ENCODE assay signal across 8 mouse cellular contexts in genomic region chr16:4642190-4642589, GRCm38 (mm10). TPM values are rescaled to one million over a fixed set of nuclear protein-coding genes. Genes with fewer than 3 reads are reported as not detected.
DNase-seq lines count a peak whose midpoint lies in the region; ATAC-seq lines count a peak whose summit lies in the region.

No protein-coding gene starts in this region.

- H3K9me3 ChIP-seq in midbrain, embryonic 12.5 days = no peaks in the 10 kb centered on the region
- H3K9me3 ChIP-seq in midbrain, embryonic 16.5 days (replicated peaks; ENCODE audit: control insufficient read depth, low read length, poor library complexity, severe bottlenecking) = no peaks in the 10 kb centered on the region
- H3K9me3 ChIP-seq in intestine, embryonic 16.5 days (ENCODE audit: control insufficient read depth, low read length) = no peaks in the 10 kb centered on the region
- no peaks in the 10 kb centered on the region for H3K9me3 ChIP-seq in neural tube, embryonic 14.5 days (ENCODE audit: control insufficient read depth, low read length)

- H3K36me3 ChIP-seq in midbrain, embryonic 12.5 days = no peaks in the 10 kb centered on the region
- H3K36me3 ChIP-seq in midbrain, embryonic 16.5 days (ENCODE audit: control insufficient read depth, insufficient read depth, low read length) = no peaks in the 10 kb centered on the region
- no peaks in the 10 kb centered on the region for H3K36me3 ChIP-seq in intestine, embryonic 16.5 days (ENCODE audit: control insufficient read depth, insufficient read depth, low read length)
- H3K36me3 ChIP-seq in neural tube, embryonic 14.5 days (ENCODE audit: control insufficient read depth, insufficient read depth, low read length) = no peaks in the 10 kb centered on the region

- no peak overlapping the region for H3K9ac ChIP-seq in midbrain, embryonic 12.5 days (replicated peaks)
- H3K9ac ChIP-seq in midbrain, embryonic 16.5 days (ENCODE audit: low read depth, low read length) = no peak overlapping the region
- peak overlapping the region; percentile 51 for H3K9ac ChIP-seq in intestine, embryonic 16.5 days (ENCODE audit: low read depth, low read length)
- H3K9ac ChIP-seq in neural tube, embryonic 14.5 days (replicated peaks; ENCODE audit: low read depth, low read length) = no peak overlapping the region

- H3K27ac ChIP-seq in midbrain, embryonic 12.5 days (replicated peaks) = peak overlapping the region; percentile 7; the same call in 1 of the 2 replicates
- H3K27ac ChIP-seq in midbrain, embryonic 16.5 days (ENCODE audit: low read length) = no peak overlapping the region
- H3K27ac ChIP-seq in intestine, embryonic 16.5 days (ENCODE audit: low read length) = peak overlapping the region; percentile 92
- no peak overlapping the region for H3K27ac ChIP-seq in neural tube, embryonic 14.5 days (ENCODE audit: low read depth, low read length)

- peak; percentile 63 to 64 for DNase-seq in frontal cortex, postnatal 36 days (ENCODE audit: low spot score in 2 of 2)
- peak; percentile 59 for DNase-seq in liver
- no peak for DNase-seq in layer of hippocampus, postnatal 25 days (ENCODE audit: extremely low spot score in 1 of 2, low spot score in 1 of 2)
- DNase-seq in adrenal gland, postnatal 4 days (ENCODE audit: low spot score in 2 of 2) = no peak

- H3K4me3 ChIP-seq in midbrain, embryonic 12.5 days = no peak overlapping the region
- no peak overlapping the region for H3K4me3 ChIP-seq in midbrain, embryonic 16.5 days (ENCODE audit: low read depth, low read length)
- peak overlapping the region; percentile 25 for H3K4me3 ChIP-seq in intestine, embryonic 16.5 days (ENCODE audit: low read length)
- no peak overlapping the region for H3K4me3 ChIP-seq in neural tube, embryonic 14.5 days (ENCODE audit: low read depth, low read length)

- H3K4me2 ChIP-seq in midbrain, embryonic 12.5 days (replicated peaks) = peak overlapping the region; percentile 15; the same call in 1 of the 2 replicates
- H3K4me2 ChIP-seq in midbrain, embryonic 16.5 days (ENCODE audit: low read length) = no peak overlapping the region
- peak overlapping the region; percentile 79 for H3K4me2 ChIP-seq in intestine, embryonic 16.5 days (ENCODE audit: low read depth, low read length)
- peak overlapping the region; percentile 18; the same call in 1 of the 2 replicates for H3K4me2 ChIP-seq in neural tube, embryonic 14.5 days (ENCODE audit: low read depth, low read length)

- 42% methylated on average over 13 of the region's 13 CpGs for WGBS in midbrain, embryonic 12.5 days
- 42% methylated on average over 13 of the region's 13 CpGs for WGBS in midbrain, embryonic 16.5 days
- 12% methylated on average over 13 of the region's 13 CpGs for WGBS in intestine, embryonic 16.5 days
- 41% methylated on average over 13 of the region's 13 CpGs for WGBS in neural tube, embryonic 14.5 days

- ATAC-seq in midbrain, embryonic 12.5 days (ENCODE audit: low FRiP score, low read depth) = no peak
- ATAC-seq in midbrain, embryonic 16.5 days = no peak
- ATAC-seq in intestine, embryonic 16.5 days = peak; percentile 56
- 0 out of 2 replicates have a peak, but pooled peaks have one; percentile 6 for ATAC-seq in neural tube, embryonic 14.5 days (ENCODE audit: low read depth)

- H3K4me1 ChIP-seq in midbrain, embryonic 12.5 days = peaks cover 44% of the 10 kb centered on the region
- peaks cover 7% of the 10 kb centered on the region for H3K4me1 ChIP-seq in midbrain, embryonic 16.5 days (ENCODE audit: control insufficient read depth, insufficient read depth, low read length)
- peaks cover 53% of the 10 kb centered on the region for H3K4me1 ChIP-seq in intestine, embryonic 16.5 days (ENCODE audit: control insufficient read depth, insufficient read depth, low read length)
- H3K4me1 ChIP-seq in neural tube, embryonic 14.5 days (ENCODE audit: control insufficient read depth, insufficient read depth, low read length) = peaks cover 19% of the 10 kb centered on the region

- no peaks in the 10 kb centered on the region for H3K27me3 ChIP-seq in midbrain, embryonic 12.5 days
- no peaks in the 10 kb centered on the region for H3K27me3 ChIP-seq in midbrain, embryonic 16.5 days (ENCODE audit: control insufficient read depth, insufficient read depth, low read depth, low read length)
- no peaks in the 10 kb centered on the region for H3K27me3 ChIP-seq in intestine, embryonic 16.5 days (replicated peaks; ENCODE audit: control insufficient read depth, insufficient read depth, low read length)
- H3K27me3 ChIP-seq in neural tube, embryonic 14.5 days (ENCODE audit: control insufficient read depth, insufficient read depth, low read length) = no peaks in the 10 kb centered on the region

RNA-seq across cellular contexts. Expression of gene Dnaja3, which starts 2.4 kb away (rescaled TPM):
- 55.9 and 58.5 TPM in 2 replicates for polyA plus RNA-seq in midbrain, embryonic 12.5 days (2016; fragmentation: Nextera tagmentation; extraction: Ambion mirVana)
- polyA plus RNA-seq in midbrain, embryonic 16.5 days (2015; fragmentation: Nextera tagmentation; extraction: Ambion mirVana) = 69.2 and 70.2 TPM in 2 replicates
- 90.5 and 92.5 TPM in 2 replicates for polyA plus RNA-seq in intestine, embryonic 16.5 days (2015; fragmentation: Nextera tagmentation; extraction: Ambion mirVana)
- polyA plus RNA-seq in neural tube, embryonic 14.5 days (2014; fragmentation: Nextera tagmentation; extraction: Ambion mirVana) = 55.0 and 61.9 TPM in 2 replicates
- total RNA-seq in layer of hippocampus, postnatal 25 days (2021) = 10 to 100 TPM; 62.5 to 71.8 TPM
- total RNA-seq in adrenal gland, postnatal 4 days (2021) = 10 to 100 TPM; 78.6 to 83.5 TPM

RNA-seq across cellular contexts. Expression of gene Vasn, which starts 2.4 kb away (rescaled TPM):
- 7.7 and 11.1 TPM in 2 replicates for polyA plus RNA-seq in midbrain, embryonic 12.5 days (2016; fragmentation: Nextera tagmentation; extraction: Ambion mirVana)
- polyA plus RNA-seq in midbrain, embryonic 16.5 days (2015; fragmentation: Nextera tagmentation; extraction: Ambion mirVana) = 4.2 and 4.3 TPM in 2 replicates
- polyA plus RNA-seq in intestine, embryonic 16.5 days (2015; fragmentation: Nextera tagmentation; extraction: Ambion mirVana) = 13.5 and 13.6 TPM in 2 replicates
- polyA plus RNA-seq in neural tube, embryonic 14.5 days (2014; fragmentation: Nextera tagmentation; extraction: Ambion mirVana) = 4.4 and 6.3 TPM in 2 replicates
- 1 to 10 TPM; 6.0 TPM for total RNA-seq in layer of hippocampus, postnatal 25 days (2021)
- 10 to 100 TPM; 15.7 to 18.8 TPM for total RNA-seq in adrenal gland, postnatal 4 days (2021)

RNA-seq across cellular contexts. Expression of gene Pam16, which starts 17.4 kb away (rescaled TPM):
- polyA plus RNA-seq in midbrain, embryonic 12.5 days (2016; fragmentation: Nextera tagmentation; extraction: Ambion mirVana) = 112 and 123 TPM in 2 replicates
- 144 and 153 TPM in 2 replicates for polyA plus RNA-seq in midbrain, embryonic 16.5 days (2015; fragmentation: Nextera tagmentation; extraction: Ambion mirVana)
- 79.4 and 86.8 TPM in 2 replicates for polyA plus RNA-seq in intestine, embryonic 16.5 days (2015; fragmentation: Nextera tagmentation; extraction: Ambion mirVana)
- 179 and 194 TPM in 2 replicates for polyA plus RNA-seq in neural tube, embryonic 14.5 days (2014; fragmentation: Nextera tagmentation; extraction: Ambion mirVana)
- total RNA-seq in layer of hippocampus, postnatal 25 days (2021) = 10 to 100 TPM; 76.3 to 82.6 TPM
- total RNA-seq in adrenal gland, postnatal 4 days (2021) = 10 to 100 TPM; 68.8 to 72.6 TPM

RNA-seq across cellular contexts. Expression of gene Coro7, which starts 37.4 kb away (rescaled TPM):
- polyA plus RNA-seq in midbrain, embryonic 12.5 days (2016; fragmentation: Nextera tagmentation; extraction: Ambion mirVana) = 21.7 and 22.6 TPM in 2 replicates
- polyA plus RNA-seq in midbrain, embryonic 16.5 days (2015; fragmentation: Nextera tagmentation; extraction: Ambion mirVana) = 32.6 and 36.4 TPM in 2 replicates
- polyA plus RNA-seq in intestine, embryonic 16.5 days (2015; fragmentation: Nextera tagmentation; extraction: Ambion mirVana) = 29.2 and 30.5 TPM in 2 replicates
- polyA plus RNA-seq in neural tube, embryonic 14.5 days (2014; fragmentation: Nextera tagmentation; extraction: Ambion mirVana) = 28.0 and 28.6 TPM in 2 replicates
- total RNA-seq in layer of hippocampus, postnatal 25 days (2021) = 10 to 100 TPM; 78.6 to 96.5 TPM
- 10 to 100 TPM; 32.8 to 42.6 TPM for total RNA-seq in adrenal gland, postnatal 4 days (2021)

RNA-seq across cellular contexts. Expression of gene Glis2, which starts 47.7 kb away (rescaled TPM):
- polyA plus RNA-seq in midbrain, embryonic 12.5 days (2016; fragmentation: Nextera tagmentation; extraction: Ambion mirVana) = 28.2 and 35.6 TPM in 2 replicates
- 13.0 and 14.0 TPM in 2 replicates for polyA plus RNA-seq in midbrain, embryonic 16.5 days (2015; fragmentation: Nextera tagmentation; extraction: Ambion mirVana)
- polyA plus RNA-seq in intestine, embryonic 16.5 days (2015; fragmentation: Nextera tagmentation; extraction: Ambion mirVana) = 14.5 and 18.1 TPM in 2 replicates
- 13.2 and 20.3 TPM in 2 replicates for polyA plus RNA-seq in neural tube, embryonic 14.5 days (2014; fragmentation: Nextera tagmentation; extraction: Ambion mirVana)
- total RNA-seq in layer of hippocampus, postnatal 25 days (2021) = 10 to 100 TPM; 15.4 to 16.2 TPM
- total RNA-seq in adrenal gland, postnatal 4 days (2021) = 10 to 100 TPM; 66.0 to 77.7 TPM

Comparison
In these comparisons a context has a peak if more than half of its experiments do, and no peak if none do; other contexts are left out.
1. H3K27ac ChIP-seq: peak in midbrain, embryonic 12.5 days (single experiment) and intestine, embryonic 16.5 days (single experiment); none in midbrain, embryonic 16.5 days (single experiment) and neural tube, embryonic 14.5 days (single experiment).
2. ATAC-seq: peak in intestine, embryonic 16.5 days (single experiment) and neural tube, embryonic 14.5 days (single experiment); none in midbrain, embryonic 12.5 days (single experiment) and midbrain, embryonic 16.5 days (single experiment).
3. DNase-seq: peak in frontal cortex, postnatal 36 days (2 of 2) and liver (single experiment); none in layer of hippocampus, postnatal 25 days (0 of 2) and adrenal gland, postnatal 4 days (0 of 2).